Mouse (Mus musculus) neural tube, embryonic 15.5 days (tissue): ENCODE results near the gene Cyren. TPM values are rescaled to one million over a fixed set of nuclear protein-coding genes. Genes with fewer than 3 reads are reported as not detected.

Experiments
- ATAC-seq: fragments of 200-750 bp; cut with Nextera tagmentation; 2 replicates; pipeline ENCODE4 v1.8.0; 2017; ENCODE audit warnings: mild to moderate bottlenecking, moderate TSS enrichment, moderate library complexity; ENCODE audit not compliant: low FRiP score
- H3K27ac ChIP-seq: fragments of 300-500 bp; sonication (generic); replicated peaks from 2 replicates; pipeline ENCODE4 v1.5.1; 2015; ENCODE audit warnings: mild to moderate bottlenecking, inconsistent platforms
- H3K27me3 ChIP-seq: fragments of 300-500 bp; sonication (generic); replicated peaks from 2 replicates; pipeline ENCODE4 v1.6.1; 2015; ENCODE audit warnings: inconsistent platforms
- H3K36me3 ChIP-seq: fragments of 300-500 bp; sonication (generic); 2 replicates; pipeline ENCODE4 v1.6.1; 2015; ENCODE audit warnings: inconsistent platforms
- H3K4me1 ChIP-seq: fragments of 300-500 bp; sonication (generic); 2 replicates; pipeline ENCODE4 v1.6.1; 2015; ENCODE audit warnings: inconsistent platforms
- H3K4me2 ChIP-seq: fragments of 300-500 bp; sonication (generic); 2 replicates; pipeline ENCODE4 v1.6.1; 2015; ENCODE audit warnings: inconsistent platforms, mild to moderate bottlenecking, moderate library complexity
- H3K4me3 ChIP-seq: fragments of 300-500 bp; sonication (generic); replicated peaks from 2 replicates; pipeline ENCODE4 v1.5.1; 2015; ENCODE audit warnings: mild to moderate bottlenecking, inconsistent platforms
- H3K9ac ChIP-seq: fragments of 300-500 bp; sonication (generic); replicated peaks from 2 replicates; pipeline ENCODE4 v1.6.1; 2015; ENCODE audit warnings: mild to moderate bottlenecking, inconsistent platforms
- H3K9me3 ChIP-seq: fragments of 300-500 bp; sonication (generic); replicated peaks from 2 replicates; pipeline ENCODE4 v1.6.1; 2016; ENCODE audit warnings: inconsistent platforms
- WGBS: fragments of 180-500 bp; shearing (Covaris S2); methylation state at CpG from one replicate; pipeline ENCODE4 v1.1.7; 2015; ENCODE audit warnings: mixed read lengths; 5-methylcytosine and 5-hydroxymethylcytosine counted together
- polyA plus RNA-seq: library from polyadenylated mRNA; unstranded; fragments of >200 nt; fragmentation: Nextera tagmentation; extraction: Ambion mirVana; gene quantifications from 2 replicates; pipeline ENCODE4 v1.2.1, GENCODE M21; 2015

The Cyren gene
- polyA plus RNA-seq, 1 experiment from 2014 or later, result 8.8 TPM

DNA sequence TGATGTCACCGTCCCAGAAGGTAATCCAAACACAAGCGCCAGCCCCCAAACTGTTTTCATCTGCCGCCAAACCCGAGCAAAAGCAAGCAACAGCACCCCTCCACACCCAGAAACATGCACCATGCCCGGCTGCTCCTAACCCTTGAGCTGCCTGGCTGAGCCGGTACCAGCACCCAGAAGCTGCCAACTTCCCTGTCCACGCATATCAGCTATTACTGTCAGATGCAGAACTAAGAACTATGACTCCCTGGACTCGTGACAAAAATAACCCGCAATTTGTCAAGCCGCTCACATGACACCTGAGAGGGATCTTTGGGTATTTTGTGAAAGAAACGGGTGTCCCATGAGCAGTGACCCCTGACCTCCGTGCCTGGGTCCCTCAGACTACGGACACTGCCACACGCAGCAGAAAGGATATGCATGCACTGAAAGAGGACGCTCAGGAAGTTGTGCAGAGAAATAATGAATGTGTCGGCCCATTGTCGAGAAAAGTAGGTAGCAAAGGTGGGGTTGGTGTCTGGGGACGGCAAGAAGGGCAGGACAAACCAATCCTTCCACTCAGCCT, 29.9 kb upstream of the Cyren start:
- WGBS, result 92% methylated on average over 18 of the region's 18 CpGs
- Histone ChIP-seq H3K27me3 (no peaks in the 10 kb centered on the region), H3K9ac (no peak overlapping the region), H3K4me2 (no peak overlapping the region), H3K4me3 (no peak overlapping the region), H3K27ac (no peak overlapping the region), H3K4me1 (peaks cover 27% of the 10 kb centered on the region), H3K9me3 (no peaks in the 10 kb centered on the region), H3K36me3 (peaks cover 44% of the 10 kb centered on the region)
- no peak for ATAC-seq

DNA sequence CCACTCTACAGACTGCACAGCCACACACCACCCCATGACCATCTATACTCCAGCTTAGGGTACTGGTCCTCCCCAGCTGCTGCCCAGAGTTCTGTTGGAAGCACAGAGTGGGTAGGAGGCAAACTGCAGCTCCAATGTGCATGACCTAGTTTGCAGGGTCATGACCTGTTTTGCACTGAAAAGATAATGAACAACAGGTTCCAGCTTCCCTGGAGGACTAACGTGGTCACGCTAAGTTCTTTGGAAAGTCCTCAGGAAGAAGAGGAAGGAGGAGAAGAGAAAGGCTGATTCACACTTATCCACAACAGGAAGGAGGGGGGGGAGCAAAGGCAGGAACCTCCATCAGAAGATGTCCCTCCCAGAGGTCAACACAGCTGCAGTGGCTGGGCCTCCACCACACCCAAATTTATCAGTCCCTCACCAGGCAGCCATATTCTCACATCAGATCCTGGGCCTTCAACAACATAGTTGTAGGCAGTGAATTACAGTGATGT, 29.3 kb upstream of the Cyren start:
- no peak overlapping the region for H3K4me2 ChIP-seq
- peaks cover 44% of the 10 kb centered on the region for H3K36me3 ChIP-seq
- H3K27ac ChIP-seq, result no peak overlapping the region
- no peaks in the 10 kb centered on the region for H3K9me3 ChIP-seq
- H3K27me3 ChIP-seq, result no peaks in the 10 kb centered on the region
- H3K9ac ChIP-seq, result no peak overlapping the region
- H3K4me3 ChIP-seq, result no peak overlapping the region
- no peak for ATAC-seq
- H3K4me1 ChIP-seq, result peaks cover 27% of the 10 kb centered on the region
- 75% methylated on average over 2 of the region's 2 CpGs for WGBS

DNA sequence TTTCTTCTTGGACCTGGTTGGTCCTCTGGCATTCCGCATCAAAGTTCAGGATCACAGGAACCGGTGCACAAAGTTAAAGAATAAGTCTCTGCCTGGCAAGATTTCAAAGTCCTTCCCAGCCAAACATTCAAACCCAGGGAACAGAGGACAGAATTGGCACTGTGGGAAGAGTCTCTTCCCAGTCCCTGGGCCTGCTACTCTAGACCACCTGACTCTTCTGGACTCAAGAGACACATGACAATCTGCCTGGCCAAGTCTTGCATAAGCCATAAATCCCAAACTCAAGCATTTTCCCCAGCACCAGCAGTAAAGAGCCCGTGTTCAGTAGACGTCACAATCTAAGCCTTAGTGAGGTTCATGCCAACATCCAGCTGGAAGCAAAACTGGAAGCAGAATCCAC, 28.8 kb upstream of the Cyren start:
- 78% methylated on average over 4 of the region's 4 CpGs for WGBS
- Histone ChIP-seq H3K9ac (no peak overlapping the region), H3K27me3 (no peaks in the 10 kb centered on the region), H3K4me3 (no peak overlapping the region), H3K4me1 (peaks cover 27% of the 10 kb centered on the region), H3K36me3 (peaks cover 48% of the 10 kb centered on the region), H3K9me3 (no peaks in the 10 kb centered on the region), H3K4me2 (no peak overlapping the region), H3K27ac (no peak overlapping the region)
- ATAC-seq, result no peak

DNA sequence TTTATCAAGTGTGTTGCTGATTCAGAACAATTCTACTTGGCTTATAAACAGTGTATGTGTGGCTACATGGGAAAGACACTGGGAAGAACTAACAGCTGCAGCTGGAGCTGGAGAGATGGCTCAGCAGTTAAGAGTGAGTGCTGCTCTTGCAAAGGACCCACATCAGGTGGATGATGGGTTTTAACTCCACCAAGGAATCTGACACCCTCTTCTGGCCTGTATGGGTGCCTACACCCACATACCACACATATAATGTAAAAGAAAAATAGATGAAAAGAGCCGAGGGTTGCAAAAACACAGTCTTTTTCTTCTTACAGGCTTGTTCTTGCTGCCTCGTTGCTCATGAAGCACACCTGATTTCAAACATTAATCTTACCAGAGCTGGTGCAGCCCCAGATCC, 28.3 kb upstream of the Cyren start:
- H3K4me2 ChIP-seq, result no peak overlapping the region
- H3K27me3 ChIP-seq, result no peaks in the 10 kb centered on the region
- no peak overlapping the region for H3K9ac ChIP-seq
- peaks cover 52% of the 10 kb centered on the region for H3K36me3 ChIP-seq
- H3K9me3 ChIP-seq, result no peaks in the 10 kb centered on the region
- H3K27ac ChIP-seq, result no peak overlapping the region
- no peak for ATAC-seq
- no peak overlapping the region for H3K4me3 ChIP-seq
- H3K4me1 ChIP-seq, result peaks cover 27% of the 10 kb centered on the region
- WGBS, result 82% methylated on average over 2 of the region's 2 CpGs

DNA sequence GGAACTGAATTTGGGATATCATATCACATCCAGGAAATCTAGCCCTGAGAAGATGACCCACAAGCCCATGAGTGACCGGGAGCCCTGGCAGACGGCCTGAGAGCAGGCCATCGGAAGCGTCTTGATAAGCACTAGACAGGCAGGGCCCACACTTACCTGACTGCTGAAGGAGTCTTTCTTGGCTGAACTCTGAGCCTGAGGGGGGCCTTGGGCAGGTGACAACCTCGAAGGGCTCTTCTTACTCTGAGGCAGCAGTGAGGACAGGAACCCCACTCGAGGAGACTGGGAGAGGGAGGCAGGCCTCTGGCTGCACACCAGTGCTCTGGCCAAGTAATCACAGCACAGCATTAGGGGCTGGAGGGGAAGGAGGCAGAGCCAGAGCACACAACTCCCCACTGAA, 26.5 kb upstream of the Cyren start:
- peaks cover 59% of the 10 kb centered on the region for H3K36me3 ChIP-seq
- no peak for ATAC-seq
- WGBS, result 93% methylated on average over 6 of the region's 6 CpGs

DNA sequence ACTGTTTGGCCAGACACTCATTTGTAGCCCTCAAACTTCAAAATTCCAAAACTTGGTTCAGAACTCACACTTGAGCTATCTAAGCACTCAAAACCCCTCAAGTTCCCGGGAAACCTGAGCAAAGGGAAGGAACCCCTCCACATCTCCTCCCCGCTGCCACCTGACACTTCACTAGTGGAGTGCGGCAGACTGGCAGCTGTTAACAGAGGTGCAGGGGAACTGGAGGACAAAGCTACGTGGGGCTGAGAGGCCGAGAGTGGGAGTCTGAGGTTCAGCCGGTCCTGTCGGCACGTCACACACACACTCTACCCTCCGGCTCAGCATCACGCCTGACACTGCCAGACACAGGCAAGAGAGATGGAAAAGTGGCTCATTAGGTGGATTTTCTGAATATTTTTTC, 26.0 kb upstream of the Cyren start:
- H3K36me3 ChIP-seq, result peaks cover 64% of the 10 kb centered on the region
- no peak for ATAC-seq
- no peak overlapping the region for H3K27ac ChIP-seq
- peaks cover 14% of the 10 kb centered on the region for H3K4me1 ChIP-seq
- H3K9ac ChIP-seq, result no peak overlapping the region
- H3K4me2 ChIP-seq, result no peak overlapping the region
- 93% methylated on average over 10 of the region's 10 CpGs for WGBS
- H3K4me3 ChIP-seq, result no peak overlapping the region
- no peaks in the 10 kb centered on the region for H3K27me3 ChIP-seq
- no peaks in the 10 kb centered on the region for H3K9me3 ChIP-seq

More for the DNA sequence above, 26.5 kb upstream of the Cyren start:
- Histone ChIP-seq H3K27me3 (no peaks in the 10 kb centered on the region), H3K27ac (no peak overlapping the region), H3K4me1 (peaks cover 19% of the 10 kb centered on the region), H3K9ac (no peak overlapping the region), H3K4me2 (no peak overlapping the region), H3K4me3 (no peak overlapping the region), H3K9me3 (no peaks in the 10 kb centered on the region)

DNA sequence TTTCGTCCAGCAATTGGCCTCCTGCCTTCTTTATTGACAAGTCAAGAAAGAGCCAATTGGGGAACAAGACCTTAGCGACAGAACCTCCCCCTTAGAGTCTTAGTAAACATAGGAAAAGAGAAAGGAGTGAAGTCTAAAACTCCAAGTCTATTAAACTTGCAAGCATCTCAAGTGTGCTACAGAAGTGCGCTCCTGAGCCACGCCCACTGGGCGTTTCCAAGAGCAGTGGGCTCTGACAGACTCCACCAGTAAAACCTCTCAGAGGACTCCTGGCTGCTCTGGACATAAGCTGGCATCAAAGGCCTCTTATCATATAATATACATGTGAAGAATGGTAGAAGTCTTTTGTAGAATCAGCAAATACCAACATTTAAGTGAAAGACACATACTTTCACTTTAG, 25.6 kb upstream of the Cyren start:
- no peak for ATAC-seq
- peaks cover 64% of the 10 kb centered on the region for H3K36me3 ChIP-seq
- H3K4me1 ChIP-seq, result 0 out of 2 replicates have a peak, but pooled peaks cover 10% of the 10 kb centered on the region
- no peak overlapping the region for H3K4me2 ChIP-seq
- no peak overlapping the region for H3K9ac ChIP-seq
- WGBS, result 87% methylated on average over 5 of the region's 5 CpGs
- no peak overlapping the region for H3K4me3 ChIP-seq
- no peaks in the 10 kb centered on the region for H3K27me3 ChIP-seq
- H3K9me3 ChIP-seq, result no peaks in the 10 kb centered on the region
- no peak overlapping the region for H3K27ac ChIP-seq

DNA sequence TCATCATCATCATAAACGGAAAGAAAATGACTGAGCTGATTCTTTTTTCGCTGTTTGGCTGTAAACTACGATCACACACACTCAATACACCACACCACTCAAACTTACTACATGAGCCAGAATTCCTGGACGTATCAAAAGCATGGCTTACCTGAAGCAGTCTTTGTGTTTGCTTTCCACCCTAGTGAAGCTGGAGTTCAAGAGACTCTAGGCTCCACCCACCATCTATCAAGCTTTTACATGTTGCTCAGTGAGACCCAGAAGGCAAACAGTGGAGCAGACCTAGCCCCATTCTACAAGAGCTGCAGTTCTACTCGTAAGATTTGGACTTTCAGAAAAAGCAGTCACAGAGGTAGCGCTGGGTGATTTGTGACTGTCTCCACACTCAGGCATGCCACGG, 24.7 kb upstream of the Cyren start:
- no peaks in the 10 kb centered on the region for H3K9me3 ChIP-seq
- H3K9ac ChIP-seq, result no peak overlapping the region
- 90% methylated on average over 7 of the region's 7 CpGs for WGBS
- H3K27ac ChIP-seq, result no peak overlapping the region
- H3K4me2 ChIP-seq, result no peak overlapping the region
- H3K36me3 ChIP-seq, result peaks cover 65% of the 10 kb centered on the region
- H3K27me3 ChIP-seq, result no peaks in the 10 kb centered on the region
- ATAC-seq, result no peak
- H3K4me3 ChIP-seq, result no peak overlapping the region
- 0 out of 2 replicates have a peak, but pooled peaks cover 7% of the 10 kb centered on the region for H3K4me1 ChIP-seq

DNA sequence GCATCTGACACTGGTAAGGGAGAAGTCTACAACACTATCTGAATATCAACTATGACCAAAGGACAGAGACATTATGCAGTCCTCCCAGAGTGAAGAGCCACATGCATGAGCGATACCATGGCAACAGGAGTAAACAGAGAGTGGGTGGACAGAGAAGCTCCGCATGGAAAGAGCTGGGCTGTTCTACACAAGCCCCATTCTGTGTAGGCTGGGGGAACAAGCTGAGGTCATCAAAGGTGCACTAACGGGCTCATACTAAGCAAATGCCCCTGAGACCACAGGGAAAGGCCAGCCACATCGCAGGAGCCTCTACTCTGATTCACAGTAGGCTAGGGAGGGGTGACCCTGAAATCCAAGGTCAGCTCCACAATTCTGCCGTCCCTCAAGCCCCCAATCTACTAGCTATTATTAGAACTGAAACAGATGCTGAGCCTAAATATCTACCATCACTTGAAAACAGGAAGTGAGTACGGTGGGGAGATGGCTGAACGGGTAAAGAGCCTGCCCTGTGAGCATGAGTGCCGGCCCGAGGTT, 24.1 kb upstream of the Cyren start:
- no peaks in the 10 kb centered on the region for H3K9me3 ChIP-seq
- no peak overlapping the region for H3K4me3 ChIP-seq
- 0 out of 2 replicates have a peak, but pooled peaks cover 1% of the 10 kb centered on the region for H3K4me1 ChIP-seq
- ATAC-seq, result no peak
- H3K27me3 ChIP-seq, result no peaks in the 10 kb centered on the region
- H3K27ac ChIP-seq, result no peak overlapping the region
- no peak overlapping the region for H3K9ac ChIP-seq
- H3K4me2 ChIP-seq, result no peak overlapping the region
- 68% methylated on average over 9 of the region's 9 CpGs for WGBS
- peaks cover 59% of the 10 kb centered on the region for H3K36me3 ChIP-seq

DNA sequence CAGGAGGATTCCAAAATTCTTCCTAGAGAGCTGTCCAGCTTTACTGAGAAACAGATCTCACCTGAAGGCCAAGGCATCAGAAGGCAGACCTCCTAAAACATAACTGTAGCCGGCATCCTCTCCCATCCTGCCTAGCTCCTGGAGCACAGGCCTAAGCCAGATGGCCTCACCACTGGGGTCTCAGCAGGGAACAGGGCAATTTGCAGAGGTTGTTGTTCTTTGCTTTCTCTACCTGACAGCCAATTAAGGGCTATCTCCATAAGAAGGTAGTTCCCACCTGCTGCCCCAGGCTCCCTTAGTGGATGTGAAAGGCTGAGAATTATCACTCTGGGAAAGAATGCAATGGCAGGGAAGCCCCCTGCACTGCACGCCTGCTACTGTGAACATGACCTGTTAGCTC, 23.1 kb upstream of the Cyren start:
- Histone ChIP-seq H3K4me2 (no peak overlapping the region), H3K27me3 (no peaks in the 10 kb centered on the region), H3K36me3 (peaks cover 53% of the 10 kb centered on the region), H3K4me3 (no peak overlapping the region), H3K9ac (no peak overlapping the region), H3K9me3 (no peaks in the 10 kb centered on the region), H3K27ac (no peak overlapping the region), H3K4me1 (no peaks in the 10 kb centered on the region)
- 49% methylated on average over 2 of the region's 2 CpGs for WGBS
- ATAC-seq, result no peak

DNA sequence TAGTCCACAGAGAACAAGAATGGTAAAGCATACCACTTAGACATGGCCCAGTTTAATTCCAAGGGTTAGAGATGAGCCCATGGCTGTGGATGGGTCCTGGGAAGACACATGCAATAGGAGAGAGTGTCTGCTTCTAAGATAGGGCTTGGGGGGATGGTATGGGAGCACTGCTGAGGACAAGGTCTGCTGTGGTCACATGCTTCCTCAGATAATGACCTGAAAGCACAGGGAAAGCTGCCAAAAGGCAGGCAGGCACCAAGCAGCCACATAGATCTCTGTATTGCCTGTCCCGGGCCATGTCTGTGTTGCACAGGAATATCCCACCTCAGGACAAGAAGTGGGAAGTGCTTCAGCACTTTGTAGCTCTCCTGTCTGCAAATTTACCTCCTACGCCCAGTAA, 21.3 kb upstream of the Cyren start:
- H3K4me2 ChIP-seq, result no peak overlapping the region
- no peak overlapping the region for H3K4me3 ChIP-seq
- no peak for ATAC-seq
- H3K4me1 ChIP-seq, result no peaks in the 10 kb centered on the region
- H3K9me3 ChIP-seq, result no peaks in the 10 kb centered on the region
- no peak overlapping the region for H3K27ac ChIP-seq
- H3K36me3 ChIP-seq, result peaks cover 57% of the 10 kb centered on the region
- no peak overlapping the region for H3K9ac ChIP-seq
- H3K27me3 ChIP-seq, result no peaks in the 10 kb centered on the region
- 87% methylated on average over 2 of the region's 2 CpGs for WGBS

DNA sequence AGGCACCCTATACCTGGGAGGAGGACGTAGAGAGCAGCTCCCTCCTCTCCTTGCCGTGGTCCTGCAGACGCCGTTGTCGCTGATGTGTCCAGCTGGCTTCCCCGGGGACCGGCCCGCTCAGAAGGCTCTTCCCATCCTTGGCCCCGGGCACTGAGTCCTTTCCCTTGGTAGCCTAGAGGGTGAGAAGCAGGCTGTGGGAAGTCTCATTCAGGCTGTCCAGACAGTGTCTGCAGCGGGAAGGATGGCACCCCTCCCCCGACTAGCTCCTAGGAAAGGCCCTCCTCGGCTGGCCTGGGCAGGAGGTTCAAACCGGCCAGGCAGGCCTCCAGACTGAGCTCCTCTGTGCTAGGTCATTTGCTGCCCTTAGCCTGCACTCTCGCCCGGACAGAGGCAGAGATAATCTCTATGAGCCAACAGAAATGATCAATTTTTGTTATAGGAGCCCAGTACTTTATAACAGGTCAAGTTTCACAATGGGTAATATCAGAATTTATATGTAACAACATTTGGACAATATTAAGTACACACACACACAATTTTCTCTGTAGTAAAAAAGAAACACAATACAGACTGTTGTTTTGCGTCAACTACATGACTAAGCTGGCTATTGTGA, 18.4 kb upstream of the Cyren start:
- WGBS, result 63% methylated on average over 16 of the region's 16 CpGs
- Histone ChIP-seq H3K36me3 (peaks cover 67% of the 10 kb centered on the region), H3K4me3 (no peak overlapping the region), H3K4me1 (no peaks in the 10 kb centered on the region), H3K9ac (no peak overlapping the region), H3K4me2 (no peak overlapping the region), H3K27me3 (no peaks in the 10 kb centered on the region), H3K27ac (no peak overlapping the region), H3K9me3 (no peaks in the 10 kb centered on the region)
- ATAC-seq, result no peak
